Mouse (Mus musculus): ENCODE results near the gene Usf1.

DNA sequence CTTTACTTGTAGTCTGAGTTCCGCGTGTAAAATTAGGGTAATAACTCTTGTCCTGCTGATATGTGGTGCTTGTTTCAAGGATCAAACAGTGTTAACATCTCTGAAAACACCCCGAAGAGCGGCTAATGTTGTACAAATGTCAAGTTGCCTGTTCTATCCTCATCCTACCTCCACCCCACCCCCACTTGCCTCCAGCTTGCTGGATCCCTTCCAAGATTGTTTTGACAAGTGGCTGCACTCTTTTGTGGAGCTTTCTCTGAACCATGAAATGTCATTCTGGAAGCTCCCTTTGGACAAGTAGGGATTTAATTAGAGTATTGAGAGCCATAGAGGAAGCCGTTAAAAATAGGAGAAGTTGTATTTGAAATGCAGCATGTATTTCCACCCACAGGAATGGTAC lies 48.7 kb downstream of the Usf1 start:
- TF ChIP-seq CTCF (IDR thresholded peaks at IDR 0.05; ENCODE audit: extremely low read depth, insufficient read depth, low read length) (no peak), POLR2A (IDR thresholded peaks at IDR 0.05; ENCODE audit: extremely low read depth, insufficient read depth, low read length) (no peak)
